Mouse (Mus musculus) lung, postnatal 10 days (tissue): ENCODE results near the gene Rassf5.
A peak's percentile ranks its signal among the peaks of the same experiment; 100 is the strongest.
"Not testable (repeated sequence)": the region's sequence is repeated elsewhere in the genome, so short reads cannot be mapped to it uniquely, and the experiment has no call there.

Experiments used
- DNase-seq: peaks from one replicate; pipeline ENCODE4 v3.0.0; 2021

Gene Rassf5

GRCm38 (mm10) chr1:131175189-131175588 is 69.9 kb downstream of the Rassf5 start:
- DNase-seq: no peak

GRCm38 (mm10) chr1:131174299-131174861 is 70.7 kb downstream of the Rassf5 start:
- DNase-seq: no peak

GRCm38 (mm10) chr1:131173809-131174208 is 71.2 kb downstream of the Rassf5 start:
- DNase-seq: no peak

GRCm38 (mm10) chr1:131173001-131173400 is 72.1 kb downstream of the Rassf5 start:
- DNase-seq: peak; percentile 51

- no peak for DNase-seq
Measured at GRCm38 (mm10) chr1:131167612-131168011, 77.4 kb downstream of the Rassf5 start.

- DNase-seq: no peak
Measured at GRCm38 (mm10) chr1:131164427-131164826, 80.6 kb downstream of the Rassf5 start.

GRCm38 (mm10) chr1:131161091-131161490 is 84.0 kb downstream of the Rassf5 start:
- peak; percentile 45 for DNase-seq

GRCm38 (mm10) chr1:131159573-131160327 is 85.3 kb downstream of the Rassf5 start:
- not testable (repeated sequence) for DNase-seq

- peak; percentile 65 for DNase-seq
Measured at GRCm38 (mm10) chr1:131155456-131155855, 89.6 kb downstream of the Rassf5 start.

- peak; percentile 91 for DNase-seq
Measured at GRCm38 (mm10) chr1:131153018-131153629, 91.9 kb downstream of the Rassf5 start, which contains the start of gene Eif2d. Eif2d (plus strand) TSS chr1:131153181.

GRCm38 (mm10) chr1:131149496-131149895 is 95.6 kb downstream of the Rassf5 start:
- no peak for DNase-seq

- DNase-seq: no peak
Measured at GRCm38 (mm10) chr1:131146181-131146614, 98.9 kb downstream of the Rassf5 start.

- DNase-seq: not testable (repeated sequence)
Measured at GRCm38 (mm10) chr1:131145222-131145621, 99.8 kb downstream of the Rassf5 start.

- no peak for DNase-seq
Measured at GRCm38 (mm10) chr1:131142472-131142871, 102.6 kb downstream of the Rassf5 start.

GRCm38 (mm10) chr1:131141449-131141848 is 103.6 kb downstream of the Rassf5 start:
- no peak for DNase-seq

GRCm38 (mm10) chr1:131139102-131140095 is 105.7 kb downstream of the Rassf5 start:
- DNase-seq: peak; percentile 47

GRCm38 (mm10) chr1:131138191-131139016 is 106.7 kb downstream of the Rassf5 start, which contains the start of gene Dyrk3:
Dyrk3 (minus strand) TSS chr1:131138340.
- peak; percentile 92 for DNase-seq

GRCm38 (mm10) chr1:131137717-131138118 is 107.3 kb downstream of the Rassf5 start:
- no peak for DNase-seq

GRCm38 (mm10) chr1:131137111-131137510 is 107.9 kb downstream of the Rassf5 start:
- DNase-seq: no peak

GRCm38 (mm10) chr1:131135960-131136629 is 109.0 kb downstream of the Rassf5 start:
- no peak for DNase-seq

- DNase-seq: peak; percentile 31
Measured at GRCm38 (mm10) chr1:131134942-131135522, 110.0 kb downstream of the Rassf5 start.
